Mouse (Mus musculus): ENCODE results near the gene Gm21173. TPM values are rescaled to one million over a fixed set of nuclear protein-coding genes. Genes with fewer than 3 reads are reported as not detected.
"Not testable (repeated sequence)": the region's sequence is repeated elsewhere in the genome, so short reads cannot be mapped to it uniquely, and the experiment has no call there.

The Gm21173 gene
- not detected in 2 replicates for total RNA-seq (2021)
- long read RNA-seq, result 0 reads

- not testable (repeated sequence) for DNase-seq
Observed at GRCm38 (mm10) chrY:76761300-76761699, at the start of gene Gm21173. Gene Gm21173, plus strand, starts transcription at chrY:76761600.
